Comparison of ENCODE assay signal across 30 mouse cellular contexts in genomic region chr4:34122959-34123520, GRCm38 (mm10).
DNase-seq lines count a peak whose midpoint lies in the region; ATAC-seq lines count a peak whose summit lies in the region.
"Had no signal": no experiment of that assay in that cellular context is flagged by ENCODE, and none has a peak within 500 bp of the region (broad histone marks: within the 10 kb centered on the region; RNA-seq: fewer than 3 reads in every experiment).

No protein-coding gene starts in this region.

- intact Hi-C loops in left cerebral cortex, postnatal 10 days (cut with DNase I): no loop called here

- no peak overlapping the region for H3K27ac ChIP-seq in heart, embryonic 13.5 days (replicated peaks)
- H3K27ac ChIP-seq: embryonic facial prominence, embryonic 13.5 days; forebrain, embryonic 12.5 days; hindbrain, embryonic 14.5 days; midbrain, embryonic 10.5 days; neural tube, embryonic 13.5 days had no signal

- ATAC-seq in frontal cortex, adult (ENCODE audit: low TSS enrichment): peak; percentile 98
- no peak for ATAC-seq in heart, embryonic 13.5 days (ENCODE audit: extremely low read depth, insufficient number of reproducible peaks, low FRiP score, low TSS enrichment)
- ATAC-seq: activated CD4-positive, CD25-positive, alpha-beta regulatory T cell, adult 4 months; inflammation-experienced regulatory T-cells, adult 6 months; midbrain, embryonic 16.5 days had no signal

- H3K9ac ChIP-seq in heart, embryonic 13.5 days: no peak overlapping the region
- H3K9ac ChIP-seq: embryonic facial prominence, embryonic 13.5 days; forebrain, embryonic 12.5 days; hindbrain, embryonic 14.5 days; neural tube, embryonic 13.5 days had no signal

- no peak for DNase-seq in frontal cortex, postnatal 14 days (ENCODE audit: low spot score in 2 of 2)
- DNase-seq in heart, postnatal 4 days: no peak
- peak; percentile 9 for DNase-seq in left cerebral cortex, adult 11 months (ENCODE audit: low spot score)
- no peak for DNase-seq in left cerebral cortex, postnatal 10 days (ENCODE audit: extremely low spot score in 1 of 2, low spot score in 2 of 2)
- DNase-seq in layer of hippocampus, postnatal 14 days (ENCODE audit: low spot score in 2 of 2): peak; percentile 4 to 10
- no peak for DNase-seq in lung, postnatal 25 days (ENCODE audit: low spot score)
- DNase-seq: adrenal gland, adult 8-10 months; cerebellum, adult 2 months; cerebellum, postnatal 36 days; embryo, embryonic 11 days; gastrocnemius, postnatal 25 days; heart, adult 18-20 months; heart, postnatal 36 days; kidney, adult 18-20 months; kidney, postnatal 4 days; retina, postnatal 1 day; spleen, adult 18-20 months; thymus, postnatal 14 days had no signal

- peaks cover 9% of the 10 kb centered on the region; the same call in 1 of the 2 replicates for H3K4me1 ChIP-seq in heart, embryonic 13.5 days
- H3K4me1 ChIP-seq: embryonic facial prominence, embryonic 13.5 days; forebrain, embryonic 12.5 days; midbrain, embryonic 10.5 days; neural tube, embryonic 13.5 days had no signal

- WGBS in heart, embryonic 13.5 days: 29% methylated on average over 9 of the region's 9 CpGs

- 0 out of 2 replicates have a peak overlapping the region, but pooled peaks have one; percentile 3 for H3K4me2 ChIP-seq in heart, embryonic 13.5 days
- H3K4me2 ChIP-seq: embryonic facial prominence, embryonic 13.5 days; forebrain, embryonic 12.5 days; hindbrain, embryonic 14.5 days; neural tube, embryonic 13.5 days had no signal

- H3K4me3 ChIP-seq in heart, embryonic 13.5 days: no peak overlapping the region
- H3K4me3 ChIP-seq: embryonic facial prominence, embryonic 13.5 days; erythroblast, embryonic 14.5 days; forebrain, embryonic 12.5 days; midbrain, embryonic 10.5 days; myocyte; neural tube, embryonic 13.5 days had no signal

- H3K27me3 ChIP-seq in heart, embryonic 13.5 days (replicated peaks): no peaks in the 10 kb centered on the region
- H3K27me3 ChIP-seq: embryonic facial prominence, embryonic 13.5 days; forebrain, embryonic 12.5 days; neural tube, embryonic 13.5 days had no signal

- no peaks in the 10 kb centered on the region for H3K36me3 ChIP-seq in heart, embryonic 13.5 days
- H3K36me3 ChIP-seq: embryonic facial prominence, embryonic 13.5 days; forebrain, embryonic 12.5 days; midbrain, embryonic 10.5 days; neural tube, embryonic 13.5 days had no signal

- H3K9me3 ChIP-seq in heart, embryonic 13.5 days: no peaks in the 10 kb centered on the region
- H3K9me3 ChIP-seq: embryonic facial prominence, embryonic 13.5 days; forebrain, embryonic 12.5 days; midbrain, embryonic 10.5 days; neural tube, embryonic 13.5 days had no signal

Comparison
In these comparisons a context has a peak if more than half of its experiments do, and no peak if none do; other contexts are left out.
1. DNase-seq: peak in left cerebral cortex, adult 11 months (single experiment) and layer of hippocampus, postnatal 14 days (2 of 2); none in frontal cortex, postnatal 14 days (0 of 2), heart, postnatal 4 days (single experiment), left cerebral cortex, postnatal 10 days (0 of 2) and lung, postnatal 25 days (single experiment).